Mouse (Mus musculus) MEL-GATA-1-ER (cell line): ENCODE data around the gene Mrpl41.
A peak's percentile ranks its signal among the peaks of the same experiment; 100 is the strongest.
"Not testable (repeated sequence)": the region's sequence is repeated elsewhere in the genome, so short reads cannot be mapped to it uniquely, and the experiment has no call there.

Experiments
- DNase-seq: peaks from one replicate; pipeline ENCODE4 v3.0.0-alpha.2; 2012; ENCODE audit warnings: low read depth; ENCODE audit errors: extremely low read depth

Gene Mrpl41

GRCm38 (mm10) chr2:24974906-24975703, at the start of gene Mrpl41:
Gene Mrpl41, minus strand, starts transcription at chr2:24975098.
- DNase-seq, result peak; percentile 89

- DNase-seq, result peak; percentile 11
Measured at GRCm38 (mm10) chr2:25022678-25023077, 47.8 kb upstream of the Mrpl41 start.

GRCm38 (mm10) chr2:25008250-25008649, 33.4 kb upstream of the Mrpl41 start:
- peak; percentile 13 for DNase-seq

GRCm38 (mm10) chr2:25006767-25007166, 31.9 kb upstream of the Mrpl41 start:
- no peak for DNase-seq

GRCm38 (mm10) chr2:25003946-25004786, 29.3 kb upstream of the Mrpl41 start:
- no peak for DNase-seq

- no peak for DNase-seq
Measured at GRCm38 (mm10) chr2:25000544-25001235, 25.8 kb upstream of the Mrpl41 start.

- DNase-seq, result no peak
Measured at GRCm38 (mm10) chr2:24996471-24996870, 21.6 kb upstream of the Mrpl41 start.

- no peak for DNase-seq
Measured at GRCm38 (mm10) chr2:24995332-24995731, 20.4 kb upstream of the Mrpl41 start.

GRCm38 (mm10) chr2:24987762-24988161, 12.9 kb upstream of the Mrpl41 start:
- DNase-seq, result no peak

GRCm38 (mm10) chr2:24976960-24977359, 2.1 kb upstream of the Mrpl41 start:
- no peak for DNase-seq

GRCm38 (mm10) chr2:24975704-24976297, 903 bp upstream of the Mrpl41 start, which contains the start of gene Pnpla7:
Gene Pnpla7, plus strand, starts transcription at chr2:24976033.
- peak; percentile 83 for DNase-seq

- not testable (repeated sequence) for DNase-seq
Measured at GRCm38 (mm10) chr2:24974452-24974851, 446 bp downstream of the Mrpl41 start.

GRCm38 (mm10) chr2:24970386-24970785, 4.5 kb downstream of the Mrpl41 start:
- peak; percentile 54 for DNase-seq

- DNase-seq, result peak; percentile 71
Measured at GRCm38 (mm10) chr2:24962304-24963000, 12.4 kb downstream of the Mrpl41 start, which contains the start of gene Dph7. Gene Dph7, plus strand, starts transcription at chr2:24962400.

GRCm38 (mm10) chr2:24960910-24961309, 14.0 kb downstream of the Mrpl41 start:
- no peak for DNase-seq

GRCm38 (mm10) chr2:24952537-24953055, 22.3 kb downstream of the Mrpl41 start:
- peak; percentile 78 for DNase-seq

- DNase-seq, result no peak
Measured at GRCm38 (mm10) chr2:24950189-24950535, 24.7 kb downstream of the Mrpl41 start.

GRCm38 (mm10) chr2:24949421-24950188, 25.3 kb downstream of the Mrpl41 start, which contains the start of gene Zmynd19:
Gene Zmynd19, plus strand, starts transcription at chr2:24949792.
- DNase-seq, result peak; percentile 81

- peak; percentile 39 for DNase-seq
Measured at GRCm38 (mm10) chr2:24944304-24944703, 30.6 kb downstream of the Mrpl41 start.
